Mouse (Mus musculus) midbrain, postnatal 0 days (tissue): Measurements from ENCODE around the gene Eif2s3y. TPM values are rescaled to one million over a fixed set of nuclear protein-coding genes. Genes with fewer than 3 reads are reported as not detected.
A peak's percentile ranks its signal among the peaks of the same experiment; 100 is the strongest.

Source experiments
- ATAC-seq: fragments of 200-750 bp; cut with Nextera tagmentation; 2 replicates; pipeline ENCODE4 v1.8.0; 2017; ENCODE audit warnings: moderate number of reproducible peaks, mild to moderate bottlenecking, moderate TSS enrichment, moderate library complexity; ENCODE audit not compliant: low FRiP score
- DNase-seq: peaks from one replicate; pipeline ENCODE4 v3.0.0-alpha.2; 2015; ENCODE audit warnings: low spot score
- H3K27ac ChIP-seq: fragments of 300-500 bp; sonication (generic); 2 replicates; pipeline ENCODE4 v1.5.1; 2014; ENCODE audit warnings: low read depth, mild to moderate bottlenecking, low read length, mixed read lengths
- H3K27me3 ChIP-seq: fragments of 300-500 bp; sonication (generic); 2 replicates; pipeline ENCODE4 v1.6.1; 2014; ENCODE audit warnings: low read length, control low read depth, mixed read lengths; ENCODE audit not compliant: insufficient read depth
- H3K36me3 ChIP-seq: fragments of 300-500 bp; sonication (generic); 2 replicates; pipeline ENCODE4 v1.6.1; 2014; ENCODE audit warnings: low read length, control low read depth, mixed read lengths; ENCODE audit not compliant: insufficient read depth
- H3K4me1 ChIP-seq: fragments of 300-500 bp; sonication (generic); 2 replicates; pipeline ENCODE4 v1.6.1; 2014; ENCODE audit warnings: mild to moderate bottlenecking, control low read depth, antibody characterized with exemption, low read length, mixed read lengths; ENCODE audit not compliant: insufficient read depth
- H3K4me2 ChIP-seq: fragments of 300-500 bp; sonication (generic); 2 replicates; pipeline ENCODE4 v1.6.1; 2014; ENCODE audit warnings: low read depth, mild to moderate bottlenecking, low read length, mixed read lengths; ENCODE audit not compliant: poor library complexity, severe bottlenecking
- H3K4me3 ChIP-seq: fragments of 300-500 bp; sonication (generic); 2 replicates; pipeline ENCODE4 v1.5.1; 2014; ENCODE audit warnings: low read depth, mild to moderate bottlenecking, low read length, moderate library complexity
- H3K9ac ChIP-seq: fragments of 300-500 bp; sonication (generic); replicated peaks from 2 replicates; pipeline ENCODE4 v1.6.1; 2014; ENCODE audit warnings: mild to moderate bottlenecking, low read length, moderate library complexity, mixed read lengths; ENCODE audit not compliant: poor library complexity, severe bottlenecking
- H3K9me3 ChIP-seq: fragments of 300-500 bp; sonication (generic); 2 replicates; pipeline ENCODE4 v1.6.1; 2016; ENCODE audit warnings: low read length, control low read depth
- CTCF ChIP-seq: IDR thresholded peaks from 2 replicates; pipeline ENCODE4 v1.5.1; 2016; ENCODE audit warnings: antibody characterized with exemption, mild to moderate bottlenecking
- WGBS: fragments of 180-500 bp; shearing (Covaris S2); extraction: QIAGEN DNeasy Blood & Tissue Kit; methylation state at CpG from one replicate; pipeline ENCODE4 v1.1.7; 2014; 5-methylcytosine and 5-hydroxymethylcytosine counted together
- microRNA-seq: library from miRNA; unstranded; fragments of <30 nt; microRNA quantifications from one replicate; pipeline ENCODE4, GENCODE M21; 2016; ENCODE audit warnings: borderline number of aligned reads
- polyA plus RNA-seq: library from polyadenylated mRNA; unstranded; fragments of >200 nt; fragmentation: Nextera tagmentation; extraction: Ambion mirVana; gene quantifications from 2 replicates; pipeline ENCODE4 v1.2.1, GENCODE M21; 2015
- total RNA-seq: library from RNA; depleted of rRNA; stranded (reverse); fragments of >200 nt; gene quantifications from 2 replicates; pipeline ENCODE4 v1.2.3, GENCODE M21; 2014; rRNA removed

The Eif2s3y gene
- total RNA-seq: 33.3 and 47.6 TPM in 2 replicates
- 76.0 TPM in 1 of 2 replicates, not detected in the other for polyA plus RNA-seq

DNA sequence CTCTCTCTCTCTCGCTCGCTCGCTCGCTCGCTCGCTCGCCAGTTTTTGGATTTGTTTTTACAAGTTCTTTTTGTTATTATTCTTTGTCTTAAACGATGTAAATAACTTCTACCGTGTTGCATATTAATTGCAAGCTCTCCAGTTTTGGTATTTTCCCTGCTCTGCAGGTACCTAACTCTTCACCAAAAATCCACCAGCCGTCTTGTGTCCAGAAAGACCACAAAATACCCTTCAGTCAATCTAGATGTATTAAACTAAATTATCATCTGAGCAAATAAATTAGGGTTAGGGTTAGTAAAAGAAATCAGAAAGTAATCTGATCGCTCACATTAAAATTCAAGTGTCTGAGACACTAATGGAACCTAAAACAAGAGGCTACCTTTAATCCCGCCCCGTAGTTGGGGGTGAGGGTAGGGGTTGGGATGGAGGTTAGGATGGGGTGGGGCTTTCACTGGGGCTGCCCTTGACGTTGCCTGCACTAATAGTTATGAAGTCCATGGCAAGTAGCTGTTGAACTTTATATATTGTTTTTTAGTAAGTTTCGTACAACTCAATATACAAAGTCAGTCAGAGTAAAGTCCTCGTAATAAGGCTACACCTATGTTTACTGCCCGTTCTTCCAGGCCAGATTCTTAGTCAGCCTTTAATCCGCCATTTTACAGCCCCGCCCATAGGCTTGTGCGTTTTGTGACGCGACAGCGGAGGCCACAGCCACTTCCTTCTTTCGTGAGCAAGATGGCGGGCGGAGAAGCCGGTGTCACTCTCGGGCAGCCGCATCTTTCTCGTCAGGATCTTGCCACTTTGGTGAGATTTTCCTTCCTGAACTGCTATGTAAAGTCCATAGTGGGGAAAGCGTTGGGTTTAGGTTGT, at the start of gene Eif2s3y:
TSS of gene Eif2s3y (plus strand) at position 662 of the 870 bp plus-strand sequence.
- 25% methylated on average over 20 of the region's 31 CpGs for WGBS
- peak; percentile 91 for ATAC-seq
- Histone ChIP-seq H3K9me3 (no peaks in the 10 kb centered on the region), H3K36me3 (no peaks in the 10 kb centered on the region), H3K9ac (no peak within 1 kb of the TSS), H3K4me3 (peak within 1 kb of the TSS; percentile 26), H3K27me3 (no peaks in the 10 kb centered on the region), H3K4me1 (no peaks in the 10 kb centered on the region), H3K4me2 (peak within 1 kb of the TSS; percentile 12; the same call in 1 of the 2 replicates), H3K27ac (no peak within 1 kb of the TSS)
- DNase-seq: peak; percentile 57
- TF ChIP-seq CTCF: no peak

Small RNAs within 50 kb of the gene (microRNA-seq; reads per million reads assigned to microRNA genes)
- not detected for gene Gm47281

Other genes starting within 250 kb of the Eif2s3y start
- gene Zfy1, start 213.1 kb upstream of the Eif2s3y start, total RNA-seq: not detected in 2 replicates
- not detected in 2 replicates for gene Zfy1, start 213.1 kb upstream of the Eif2s3y start, polyA plus RNA-seq
- 0.05 TPM in 2 replicates for gene Uba1y, start 191.9 kb upstream of the Eif2s3y start, total RNA-seq
- gene Uba1y, start 191.9 kb upstream of the Eif2s3y start, polyA plus RNA-seq: 0.55 TPM in 1 of 2 replicates, not detected in the other
- 13.5 and 15.7 TPM in 2 replicates for gene Kdm5d, start 112.8 kb upstream of the Eif2s3y start, total RNA-seq
- gene Kdm5d, start 112.8 kb upstream of the Eif2s3y start, polyA plus RNA-seq: 9.4 TPM in 1 of 2 replicates, not detected in the other
- gene Uty, start 235.2 kb downstream of the Eif2s3y start, total RNA-seq: 15.3 and 22.9 TPM in 2 replicates
- 9.5 TPM in 1 of 2 replicates, not detected in the other for gene Uty, start 235.2 kb downstream of the Eif2s3y start, polyA plus RNA-seq